Mouse (Mus musculus): Measurements from ENCODE around the gene Gh. TPM values are rescaled to one million over a fixed set of nuclear protein-coding genes. Genes with fewer than 3 reads are reported as not detected.
"Not testable (repeated sequence)": the region's sequence is repeated elsewhere in the genome, so short reads cannot be mapped to it uniquely, and the experiment has no call there.

Gh gene
- not detected in 2 replicates for polyA plus RNA-seq (2014; fragmentation: Nextera tagmentation; extraction: Ambion mirVana)

GRCm38 (mm10) chr11:106301765-106302164 is at the start of gene Gh:
Gh (minus strand) TSS chr11:106301865.
- Histone ChIP-seq H3K9ac (replicated peaks; ENCODE audit: low read length) (no peak within 1 kb of the TSS), H3K4me3 (ENCODE audit: low read depth, low read length) (no peak within 1 kb of the TSS)

GRCm38 (mm10) chr11:106351253-106351652 is 49.6 kb upstream of the Gh start:
- Histone ChIP-seq H3K4me1 (ENCODE audit: control insufficient read depth, insufficient read depth, low read length) (no peaks in the 10 kb centered on the region), H3K4me3 (ENCODE audit: low read depth, low read length) (no peak overlapping the region), H3K4me2 (ENCODE audit: low read depth, low read length) (no peak overlapping the region), H3K27me3 (ENCODE audit: control insufficient read depth, insufficient read depth, low read length) (no peaks in the 10 kb centered on the region), H3K9me3 (replicated peaks; ENCODE audit: control insufficient read depth, low read length) (no peaks in the 10 kb centered on the region), H3K9ac (replicated peaks; ENCODE audit: low read length) (no peak overlapping the region), H3K36me3 (replicated peaks; ENCODE audit: control insufficient read depth, insufficient read depth, low read depth, low read length) (no peaks in the 10 kb centered on the region), H3K27ac (replicated peaks; ENCODE audit: low read depth, low read length) (no peak overlapping the region)
- DNase-seq (ENCODE audit: low spot score) (no peak), ATAC-seq (replicated peaks; ENCODE audit: insufficient number of reproducible peaks, low FRiP score, low TSS enrichment, low read depth) (no peak)
- 55% methylated on average over 3 of the region's 3 CpGs for WGBS

More at GRCm38 (mm10) chr11:106301765-106302164, at the start of gene Gh:
- no peaks in the 10 kb centered on the region for H3K4me1 ChIP-seq (ENCODE audit: control insufficient read depth, insufficient read depth, low read length)
- H3K9me3 ChIP-seq (replicated peaks; ENCODE audit: control insufficient read depth, low read length): no peaks in the 10 kb centered on the region
- H3K4me2 ChIP-seq (ENCODE audit: low read depth, low read length): no peak within 1 kb of the TSS
- H3K27me3 ChIP-seq (ENCODE audit: control insufficient read depth, insufficient read depth, low read length): no peaks in the 10 kb centered on the region
- H3K27ac ChIP-seq (replicated peaks; ENCODE audit: low read depth, low read length): no peak within 1 kb of the TSS
- H3K36me3 ChIP-seq (replicated peaks; ENCODE audit: control insufficient read depth, insufficient read depth, low read depth, low read length): no peaks in the 10 kb centered on the region; the same call in 1 of the 2 replicates
- DNase-seq (ENCODE audit: low spot score) (no peak), ATAC-seq (replicated peaks; ENCODE audit: insufficient number of reproducible peaks, low FRiP score, low TSS enrichment, low read depth) (no peak)
- 76% methylated on average over 9 of the region's 9 CpGs for WGBS

- H3K27me3 ChIP-seq (ENCODE audit: control insufficient read depth, insufficient read depth, low read length): no peaks in the 10 kb centered on the region
- no peaks in the 10 kb centered on the region for H3K36me3 ChIP-seq (replicated peaks; ENCODE audit: control insufficient read depth, insufficient read depth, low read depth, low read length)
- no peaks in the 10 kb centered on the region for H3K4me1 ChIP-seq (ENCODE audit: control insufficient read depth, insufficient read depth, low read length)
- WGBS: 48% methylated on average over 5 of the region's 5 CpGs
- H3K4me3 ChIP-seq (ENCODE audit: low read depth, low read length): no peak overlapping the region
- no peak overlapping the region for H3K27ac ChIP-seq (replicated peaks; ENCODE audit: low read depth, low read length)
- H3K9ac ChIP-seq (replicated peaks; ENCODE audit: low read length): no peak overlapping the region
- no peak for ATAC-seq (replicated peaks; ENCODE audit: insufficient number of reproducible peaks, low FRiP score, low TSS enrichment, low read depth)
- no peak overlapping the region for H3K4me2 ChIP-seq (ENCODE audit: low read depth, low read length)
- H3K9me3 ChIP-seq (replicated peaks; ENCODE audit: control insufficient read depth, low read length): no peaks in the 10 kb centered on the region
- no peak for DNase-seq (ENCODE audit: low spot score)
These were observed 49.2 kb upstream of the Gh start for GRCm38 (mm10) chr11:106350853-106351252.

- DNase-seq (ENCODE audit: low spot score) (no peak), ATAC-seq (replicated peaks; ENCODE audit: insufficient number of reproducible peaks, low FRiP score, low TSS enrichment, low read depth) (no peak)
- no peak overlapping the region for H3K4me2 ChIP-seq (ENCODE audit: low read depth, low read length)
- no peak overlapping the region for H3K27ac ChIP-seq (replicated peaks; ENCODE audit: low read depth, low read length)
- H3K36me3 ChIP-seq (replicated peaks; ENCODE audit: control insufficient read depth, insufficient read depth, low read depth, low read length): no peaks in the 10 kb centered on the region
- no peaks in the 10 kb centered on the region for H3K27me3 ChIP-seq (ENCODE audit: control insufficient read depth, insufficient read depth, low read length)
- WGBS: 90% methylated on average over 6 of the region's 6 CpGs
- no peaks in the 10 kb centered on the region for H3K4me1 ChIP-seq (ENCODE audit: control insufficient read depth, insufficient read depth, low read length)
- H3K4me3 ChIP-seq (ENCODE audit: low read depth, low read length): no peak overlapping the region
- H3K9me3 ChIP-seq (replicated peaks; ENCODE audit: control insufficient read depth, low read length): no peaks in the 10 kb centered on the region
- H3K9ac ChIP-seq (replicated peaks; ENCODE audit: low read length): no peak overlapping the region
These were observed 48.1 kb upstream of the Gh start for GRCm38 (mm10) chr11:106349772-106350171.

- Histone ChIP-seq H3K9ac (replicated peaks; ENCODE audit: low read length) (no peak overlapping the region), H3K36me3 (replicated peaks; ENCODE audit: control insufficient read depth, insufficient read depth, low read depth, low read length) (no peaks in the 10 kb centered on the region), H3K9me3 (replicated peaks; ENCODE audit: control insufficient read depth, low read length) (no peaks in the 10 kb centered on the region), H3K4me3 (ENCODE audit: low read depth, low read length) (no peak overlapping the region), H3K4me2 (ENCODE audit: low read depth, low read length) (no peak overlapping the region), H3K27ac (replicated peaks; ENCODE audit: low read depth, low read length) (no peak overlapping the region), H3K4me1 (ENCODE audit: control insufficient read depth, insufficient read depth, low read length) (no peaks in the 10 kb centered on the region), H3K27me3 (ENCODE audit: control insufficient read depth, insufficient read depth, low read length) (no peaks in the 10 kb centered on the region)
- WGBS: 51% methylated on average over 6 of the region's 6 CpGs
- DNase-seq (ENCODE audit: low spot score) (peak; percentile 33), ATAC-seq (replicated peaks; ENCODE audit: insufficient number of reproducible peaks, low FRiP score, low TSS enrichment, low read depth) (no peak)
These were observed 43.2 kb upstream of the Gh start for GRCm38 (mm10) chr11:106344910-106345309.

- Histone ChIP-seq H3K27me3 (ENCODE audit: control insufficient read depth, insufficient read depth, low read length) (no peaks in the 10 kb centered on the region), H3K4me1 (ENCODE audit: control insufficient read depth, insufficient read depth, low read length) (no peaks in the 10 kb centered on the region), H3K4me2 (ENCODE audit: low read depth, low read length) (no peak overlapping the region), H3K9ac (replicated peaks; ENCODE audit: low read length) (no peak overlapping the region), H3K4me3 (ENCODE audit: low read depth, low read length) (no peak overlapping the region), H3K27ac (replicated peaks; ENCODE audit: low read depth, low read length) (no peak overlapping the region), H3K36me3 (replicated peaks; ENCODE audit: control insufficient read depth, insufficient read depth, low read depth, low read length) (no peaks in the 10 kb centered on the region), H3K9me3 (replicated peaks; ENCODE audit: control insufficient read depth, low read length) (no peaks in the 10 kb centered on the region)
- 81% methylated on average over 9 of the region's 9 CpGs for WGBS
- ATAC-seq (replicated peaks; ENCODE audit: insufficient number of reproducible peaks, low FRiP score, low TSS enrichment, low read depth) (no peak), DNase-seq (ENCODE audit: low spot score) (no peak)
These were observed 39.4 kb upstream of the Gh start for GRCm38 (mm10) chr11:106340990-106341520.

GRCm38 (mm10) chr11:106339323-106339722 is 37.7 kb upstream of the Gh start:
- H3K9me3 ChIP-seq (replicated peaks; ENCODE audit: control insufficient read depth, low read length); H3K4me2 ChIP-seq (ENCODE audit: low read depth, low read length); H3K4me3 ChIP-seq (ENCODE audit: low read depth, low read length); H3K27me3 ChIP-seq (ENCODE audit: control insufficient read depth, insufficient read depth, low read length); DNase-seq (ENCODE audit: low spot score); H3K4me1 ChIP-seq (ENCODE audit: control insufficient read depth, insufficient read depth, low read length); H3K36me3 ChIP-seq (replicated peaks; ENCODE audit: control insufficient read depth, insufficient read depth, low read depth, low read length); H3K9ac ChIP-seq (replicated peaks; ENCODE audit: low read length); H3K27ac ChIP-seq (replicated peaks; ENCODE audit: low read depth, low read length); ATAC-seq (replicated peaks; ENCODE audit: insufficient number of reproducible peaks, low FRiP score, low TSS enrichment, low read depth): not testable (repeated sequence)
- WGBS: 94% methylated on average over 4 of the region's 4 CpGs

- Histone ChIP-seq H3K9ac (replicated peaks; ENCODE audit: low read length) (no peak overlapping the region), H3K4me1 (ENCODE audit: control insufficient read depth, insufficient read depth, low read length) (no peaks in the 10 kb centered on the region), H3K9me3 (replicated peaks; ENCODE audit: control insufficient read depth, low read length) (no peaks in the 10 kb centered on the region), H3K27ac (replicated peaks; ENCODE audit: low read depth, low read length) (no peak overlapping the region), H3K36me3 (replicated peaks; ENCODE audit: control insufficient read depth, insufficient read depth, low read depth, low read length) (no peaks in the 10 kb centered on the region), H3K4me3 (ENCODE audit: low read depth, low read length) (no peak overlapping the region), H3K27me3 (ENCODE audit: control insufficient read depth, insufficient read depth, low read length) (no peaks in the 10 kb centered on the region), H3K4me2 (ENCODE audit: low read depth, low read length) (no peak overlapping the region)
- DNase-seq (ENCODE audit: low spot score) (no peak), ATAC-seq (replicated peaks; ENCODE audit: insufficient number of reproducible peaks, low FRiP score, low TSS enrichment, low read depth) (no peak)
- WGBS: 82% methylated on average over 7 of the region's 7 CpGs
These were observed 37.2 kb upstream of the Gh start for GRCm38 (mm10) chr11:106338870-106339269.

All from embryonic facial prominence, embryonic 11.5 days (tissue).